Mouse (Mus musculus) spleen, adult 12 weeks (tissue): ENCODE data around the gene Gm5751.
"Not testable (repeated sequence)": the region's sequence is repeated elsewhere in the genome, so short reads cannot be mapped to it uniquely, and the experiment has no call there.

Experiments
- DNase-seq: peaks from one replicate; pipeline ENCODE4 v3.0.0; 2022; ENCODE audit warnings: low spot score

Gene Gm5751

DNA sequence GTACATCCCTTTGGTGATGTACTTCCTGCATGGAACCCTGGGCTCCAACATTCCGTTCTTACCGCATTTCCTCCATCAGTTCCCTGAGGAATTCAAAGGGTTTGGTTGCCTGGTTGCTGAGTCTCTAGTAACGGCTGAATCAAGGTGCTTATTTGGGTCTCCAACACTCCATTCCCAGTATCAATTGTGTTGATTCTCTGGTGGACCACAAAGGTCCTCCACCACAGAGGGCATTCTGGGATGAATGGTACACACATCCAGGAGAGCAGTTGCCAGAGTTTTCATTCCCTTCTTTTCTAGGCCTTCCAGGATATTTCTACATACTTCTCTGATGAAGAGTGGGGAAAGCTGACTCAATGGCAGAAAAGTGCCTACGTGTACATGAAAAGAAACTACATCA is at the start of gene Gm5751:
TSS of gene Gm5751 (plus strand) at position 301 of the 400 bp plus-strand sequence.
- not testable (repeated sequence) for DNase-seq

DNA sequence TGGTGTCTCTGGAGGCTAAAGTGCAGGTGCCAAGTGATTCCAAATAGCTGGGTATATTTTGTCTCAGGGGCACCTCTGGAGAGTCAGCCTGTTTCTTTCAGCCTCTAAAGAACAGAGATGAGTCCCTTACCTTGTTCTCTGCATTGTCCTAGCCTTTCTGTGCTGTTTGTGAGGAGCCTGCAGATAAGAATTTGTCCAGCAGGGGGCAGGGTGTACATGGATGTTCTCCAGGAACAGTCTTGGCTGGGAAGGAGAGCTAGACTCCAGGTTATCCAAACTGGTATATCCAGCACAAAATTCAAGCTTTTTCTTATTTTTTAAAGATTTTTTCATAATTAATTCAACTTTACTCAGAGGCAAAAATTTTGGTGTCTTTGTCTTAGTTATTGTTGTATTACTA is 42.0 kb upstream of the Gm5751 start:
- no peak for DNase-seq

DNA sequence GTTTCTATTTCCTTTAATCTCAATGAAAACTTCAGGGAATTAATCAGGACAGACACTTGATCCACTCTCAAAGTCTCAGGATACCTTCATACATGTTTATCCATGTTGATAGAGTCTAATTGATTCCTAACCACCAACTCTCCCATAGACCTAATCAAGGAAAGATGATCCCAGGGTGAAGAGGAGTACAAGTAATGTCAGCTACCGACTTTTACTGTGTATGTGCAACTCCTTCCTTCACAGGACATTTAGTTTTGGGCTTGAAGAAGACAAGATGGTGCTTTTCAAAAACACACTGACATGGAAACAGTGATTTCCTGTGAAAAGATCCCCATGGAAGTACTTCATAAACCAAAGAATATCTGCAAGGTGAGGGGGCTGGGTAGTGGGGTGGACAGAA is 30.4 kb upstream of the Gm5751 start, which contains the start of gene Gm6592:
TSS of gene Gm6592 (plus strand) at position 301 of the 400 bp plus-strand sequence.
- no peak for DNase-seq

DNA sequence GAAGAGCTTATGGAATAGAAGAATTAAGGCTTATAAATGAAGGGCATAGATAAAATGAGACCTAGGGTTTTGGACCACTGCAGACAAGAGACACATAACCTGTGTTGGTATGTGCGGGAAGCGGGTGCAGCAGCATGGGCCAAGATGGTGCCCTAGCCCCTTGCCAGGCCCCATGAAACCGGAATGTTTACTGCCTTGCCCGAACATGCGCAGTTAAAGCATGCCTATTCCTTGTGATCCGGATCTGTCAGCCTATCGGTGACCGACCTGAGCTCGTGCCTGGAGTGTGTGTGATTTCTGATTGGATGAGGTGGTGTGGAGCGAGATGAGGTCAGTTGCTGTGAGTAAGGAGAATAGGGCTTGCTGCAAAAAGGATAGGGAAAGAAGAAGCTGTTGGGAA is 21.6 kb upstream of the Gm5751 start:
- DNase-seq, result no peak

DNA sequence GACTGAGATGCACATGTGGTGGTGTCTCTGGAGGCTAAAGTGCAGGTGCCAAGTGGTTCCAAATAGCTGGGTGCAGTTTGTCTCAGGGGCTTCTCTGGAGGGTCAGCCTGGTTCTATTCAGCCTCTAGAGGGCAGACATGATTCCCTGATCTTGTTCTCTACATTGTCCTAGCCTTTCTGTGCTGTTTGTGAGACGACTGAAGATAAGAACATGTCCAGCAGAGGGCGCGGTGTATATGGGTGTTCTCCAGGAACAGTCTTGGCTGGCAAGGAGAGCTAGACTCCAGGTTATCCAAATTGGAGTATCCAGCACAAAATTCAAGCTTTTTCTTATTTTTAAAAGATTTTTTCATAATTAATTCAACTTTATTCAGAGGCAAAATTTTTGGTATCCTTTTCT is 9.7 kb upstream of the Gm5751 start:
- not testable (repeated sequence) for DNase-seq

DNA sequence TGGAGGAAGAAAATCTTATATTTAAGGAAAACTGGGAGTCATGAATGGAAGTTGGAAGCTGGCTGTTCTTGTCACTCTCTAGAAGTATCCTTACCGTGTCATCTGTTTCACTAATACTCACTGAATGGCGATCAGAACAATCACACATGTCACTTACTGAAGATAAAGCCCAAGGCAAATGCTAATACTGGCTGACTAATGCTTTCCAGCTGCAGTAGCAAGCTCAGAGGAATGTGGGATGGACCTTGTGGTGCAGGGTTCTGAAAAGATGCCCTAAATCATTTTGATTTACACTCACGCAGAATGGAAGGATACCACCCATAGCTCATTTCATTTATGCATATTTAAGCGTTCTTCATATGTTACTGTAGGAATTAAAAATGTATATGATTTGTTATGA is 10.3 kb downstream of the Gm5751 start:
- no peak for DNase-seq

DNA sequence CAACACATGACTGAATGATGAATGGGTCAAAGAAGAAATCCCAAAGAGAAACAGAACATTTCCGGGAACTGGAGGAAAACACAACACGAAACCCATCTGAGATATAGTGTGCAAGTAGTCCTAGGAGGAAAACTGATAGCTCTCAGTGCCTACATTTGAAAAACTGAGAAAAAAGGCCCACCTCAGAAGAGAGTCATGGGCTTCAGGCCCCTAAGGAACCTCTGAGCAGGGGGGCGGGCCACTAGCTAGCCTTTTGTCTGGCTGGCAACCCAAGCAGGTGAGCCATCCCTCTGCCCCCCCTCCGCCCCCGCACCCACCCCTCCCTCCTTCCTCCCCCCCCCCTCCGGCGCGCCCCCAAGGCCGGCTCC is 17.9 kb downstream of the Gm5751 start:
- no peak for DNase-seq

DNA sequence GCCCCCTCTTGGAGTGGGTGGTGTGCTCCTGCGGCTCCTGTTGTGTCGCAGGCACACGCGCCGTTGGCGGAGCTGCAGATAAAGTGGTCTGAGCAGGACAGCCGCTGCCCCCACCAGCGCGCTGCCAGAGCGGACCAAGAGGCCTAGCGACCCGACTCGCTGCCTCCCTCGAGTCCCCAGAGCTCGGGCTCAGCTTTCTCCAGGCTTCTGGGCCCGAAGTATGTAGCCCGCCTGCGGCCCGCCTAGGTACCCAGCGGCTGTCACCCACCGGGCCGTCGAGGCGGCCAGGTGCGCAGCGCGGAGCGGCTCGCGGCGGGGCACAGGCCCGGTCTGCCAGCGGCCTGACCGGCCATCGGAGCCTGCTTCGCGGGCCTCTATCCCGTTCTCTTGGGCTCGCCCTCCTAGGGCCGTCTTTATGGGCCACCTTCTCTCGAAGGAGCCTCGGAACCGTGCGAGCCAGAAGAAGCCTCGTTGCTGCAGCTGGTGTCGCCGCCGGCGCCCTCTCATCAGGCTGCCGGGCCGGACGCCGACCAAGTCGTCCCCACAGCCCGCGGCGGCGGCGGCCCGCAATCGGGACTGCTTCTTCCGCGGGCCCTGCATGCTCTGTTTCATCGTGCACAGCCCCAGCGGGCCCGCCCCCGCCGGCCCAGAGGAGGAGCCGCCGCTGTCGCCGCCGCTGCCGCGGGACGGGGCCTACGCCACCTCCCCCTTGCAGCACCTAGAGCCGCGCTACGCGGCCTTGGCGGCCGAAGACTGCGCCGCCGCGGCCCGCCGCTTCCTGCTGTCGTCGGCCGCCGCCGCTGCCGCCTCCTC is 18.5 kb downstream of the Gm5751 start, which contains the start of gene B630019K06Rik:
TSS of gene B630019K06Rik (plus strand) at position 40 of the 813 bp plus-strand sequence.
- DNase-seq, result peak; percentile 12

DNA sequence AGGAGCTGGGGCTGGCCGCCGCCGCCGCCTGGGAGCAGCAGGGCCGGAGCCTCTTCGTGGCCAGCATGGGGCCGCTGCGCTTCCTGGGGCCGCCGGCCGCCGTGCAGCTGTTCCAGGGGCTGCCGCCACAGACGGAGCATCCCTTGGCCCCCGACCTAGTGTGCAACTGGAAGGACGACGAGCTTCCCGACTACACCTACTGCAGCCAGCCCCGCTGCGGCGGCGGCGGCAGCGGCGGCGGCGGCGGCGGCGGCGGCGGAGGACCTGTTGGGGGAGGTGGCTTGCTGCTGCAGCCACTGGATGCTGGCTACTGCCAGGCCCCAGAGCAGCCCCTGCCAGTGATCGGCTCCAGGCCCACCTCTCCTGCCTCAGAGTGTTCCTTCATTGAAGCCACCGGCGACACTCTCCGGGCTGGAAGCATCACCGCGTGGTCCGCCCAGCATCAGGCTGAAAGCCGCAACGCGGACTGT is 19.2 kb downstream of the Gm5751 start:
- DNase-seq, result no peak

DNA sequence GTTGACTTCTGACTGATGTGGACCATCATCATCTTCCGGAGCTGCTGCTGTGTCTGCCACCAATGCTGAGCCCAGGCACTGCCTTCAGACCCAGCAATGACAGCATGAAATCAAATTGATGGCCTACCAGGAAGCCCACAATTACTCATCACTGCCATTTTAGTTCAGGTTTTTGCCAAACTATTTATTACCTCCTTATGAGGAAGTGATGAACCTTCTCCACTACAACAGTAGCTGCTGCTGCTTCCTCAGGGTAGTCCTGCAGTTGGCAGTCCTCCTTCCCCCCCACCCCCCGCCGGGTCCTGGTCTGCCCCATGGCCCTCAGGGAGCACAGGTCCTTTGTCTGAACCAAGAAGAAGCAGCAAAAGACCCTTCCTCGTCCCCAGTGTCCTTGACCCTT is 26.8 kb downstream of the Gm5751 start:
- no peak for DNase-seq

DNA sequence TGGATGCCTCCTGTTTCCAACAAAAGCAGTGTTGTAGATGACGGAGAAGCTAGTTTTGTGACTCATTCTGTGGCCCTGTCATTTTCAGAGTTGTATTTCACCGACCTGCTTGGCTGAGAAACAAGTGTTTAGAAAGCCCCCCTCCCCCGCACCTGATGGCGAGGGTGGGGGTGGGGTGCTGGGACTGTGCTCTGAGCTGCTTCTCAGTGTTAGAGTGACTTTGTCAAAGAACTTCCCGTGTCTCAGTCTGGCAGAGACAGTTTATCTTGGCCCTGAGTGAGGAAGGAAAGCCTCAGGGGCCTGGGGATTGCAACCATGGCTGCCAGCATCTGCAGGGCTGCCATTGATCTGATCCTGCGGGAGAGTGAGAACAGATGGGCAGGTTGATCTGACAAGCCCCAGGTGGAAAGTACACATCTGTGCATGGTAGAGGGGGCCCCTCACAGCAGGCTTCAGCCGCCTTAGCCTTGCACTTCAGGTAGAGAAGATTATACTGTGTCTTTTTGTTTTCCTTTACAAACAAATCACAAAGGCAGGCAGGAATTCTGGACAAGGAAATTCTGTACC is 27.9 kb downstream of the Gm5751 start:
- no peak for DNase-seq

DNA sequence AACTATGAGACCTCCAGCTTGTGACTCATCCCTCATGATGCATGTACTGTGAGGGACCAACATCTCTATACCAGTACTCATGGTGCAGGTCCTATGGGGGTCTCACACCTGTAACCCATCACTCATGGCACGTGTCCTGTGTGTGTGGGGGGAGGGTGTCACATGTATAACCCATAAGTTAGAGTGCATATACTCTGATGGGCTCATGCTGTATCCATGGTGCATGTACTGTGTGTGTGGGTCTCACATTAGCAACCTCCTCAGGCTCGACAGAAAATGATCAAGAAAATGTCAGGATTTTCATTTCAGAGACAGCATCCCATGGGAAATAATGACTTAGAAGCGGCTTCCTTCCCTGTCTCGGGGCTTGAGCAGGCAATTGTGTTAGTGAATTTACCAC is 47.0 kb downstream of the Gm5751 start:
- no peak for DNase-seq

DNA sequence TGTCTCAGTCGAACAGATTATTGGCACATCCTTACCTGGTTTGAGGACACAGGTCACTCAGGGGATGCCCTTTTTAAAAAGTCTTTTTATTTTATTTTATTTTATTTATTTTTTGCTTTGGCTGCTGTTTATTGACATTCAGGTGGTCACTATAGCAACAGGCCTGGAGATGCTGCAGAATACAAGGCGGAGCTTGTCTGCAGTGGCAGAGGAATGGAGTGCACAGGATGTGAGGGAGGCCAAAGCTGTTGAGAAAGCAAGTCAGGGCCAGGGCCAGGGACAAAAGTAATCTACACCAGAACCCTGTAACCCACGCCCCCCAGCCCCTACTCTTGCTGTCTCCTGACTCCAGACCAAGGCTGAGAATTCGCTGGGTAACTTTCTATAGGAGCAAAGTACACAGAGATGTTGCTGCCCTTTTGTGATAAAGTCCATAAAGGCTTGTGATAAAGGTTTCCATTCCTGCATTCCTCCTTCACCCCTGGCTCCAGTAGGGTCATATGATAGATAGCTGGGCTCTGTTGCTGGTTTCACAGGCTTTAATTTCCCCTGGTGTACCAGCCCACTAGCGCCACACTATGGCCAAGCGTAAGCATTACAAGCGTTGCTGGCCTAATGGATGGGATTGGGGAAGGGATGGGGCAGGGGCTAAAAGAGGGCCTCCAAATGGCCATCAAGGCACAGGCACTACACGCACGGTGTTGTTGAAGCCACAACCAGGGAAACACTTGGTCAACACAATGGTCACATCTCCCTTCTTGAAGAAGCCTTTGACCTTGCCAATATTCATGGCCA is 48.0 kb downstream of the Gm5751 start:
- no peak for DNase-seq

DNA sequence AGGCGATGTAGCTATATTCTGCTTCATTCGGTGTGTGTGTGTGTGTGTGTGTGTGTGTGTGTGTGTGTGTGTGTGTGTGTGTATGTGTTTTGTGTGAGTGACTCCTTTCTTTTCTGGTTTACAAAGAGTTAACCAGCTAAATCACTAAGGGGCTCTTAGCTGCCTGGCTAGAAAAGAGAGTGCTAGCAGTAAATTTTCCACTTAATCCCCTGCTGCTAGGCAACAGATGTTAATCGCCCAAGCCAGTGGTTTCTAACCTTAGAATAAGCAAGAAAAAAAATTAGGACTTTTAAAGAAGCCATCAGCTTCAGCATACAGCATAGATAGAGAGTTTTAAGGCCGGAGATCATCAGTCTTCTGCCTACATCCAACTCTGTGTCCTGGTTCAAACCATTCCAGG is 53.3 kb downstream of the Gm5751 start:
- DNase-seq, result no peak
